Mouse (Mus musculus) naive thymus-derived CD4-positive, alpha-beta T cell, adult 5 months (primary cell): ENCODE measurements around the gene Sugp1. TPM values are rescaled to one million over a fixed set of nuclear protein-coding genes. Genes with fewer than 3 reads are reported as not detected.

Experiments
- polyA plus RNA-seq: library from polyadenylated mRNA; unstranded; fragments of 100-300 nt; shearing (Covaris generic); gene quantifications from one replicate; pipeline ENCODE4 v1.2.1, GENCODE M21; 2017

Gene Sugp1
- 52.6 TPM for polyA plus RNA-seq

DNA sequence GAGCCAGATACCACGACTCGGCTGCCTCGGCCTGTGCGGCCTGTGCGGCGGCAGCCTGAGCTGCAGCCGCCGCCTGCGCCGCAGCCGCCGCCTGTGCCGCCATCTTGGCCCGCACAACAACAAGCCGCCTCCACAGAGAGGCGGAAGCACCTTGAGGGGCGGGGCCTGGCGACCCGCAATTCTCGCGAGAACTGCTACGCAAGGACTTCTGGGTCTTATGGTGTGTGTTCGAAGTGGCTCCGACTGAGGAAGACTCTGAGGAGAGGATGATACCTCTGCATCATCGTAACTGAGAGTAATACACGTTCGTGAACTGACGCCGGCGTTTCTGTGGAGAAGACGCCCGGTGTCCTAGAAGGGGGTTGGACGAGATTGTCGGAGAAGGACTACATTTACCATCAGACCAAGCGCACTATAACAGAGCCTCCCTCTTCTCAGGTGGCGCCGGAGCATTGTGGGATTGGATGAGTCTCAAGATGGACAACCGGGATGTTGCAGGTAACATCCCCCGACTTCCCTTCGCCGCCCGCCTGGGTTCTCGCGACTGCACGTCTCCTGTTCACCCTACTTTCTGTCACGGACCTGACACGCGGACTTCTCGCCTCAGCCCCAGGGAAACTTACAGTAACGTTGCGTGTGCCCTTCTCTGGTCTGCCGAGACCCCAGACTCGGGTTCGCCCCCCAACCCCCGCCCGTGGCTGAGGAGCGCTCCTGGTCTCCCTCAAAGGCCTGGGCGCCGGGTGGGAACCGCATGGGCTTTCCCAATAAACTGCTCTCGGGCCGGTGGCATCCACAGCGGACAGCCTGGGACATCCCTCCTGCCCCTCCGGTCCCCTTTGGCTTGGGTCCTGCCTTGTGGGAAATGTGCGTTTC, at the start of gene Sugp1, which contains the start of gene Mau2:
Sugp1 (plus strand) TSS at position 231 of the 873 bp plus-strand sequence.
Mau2 (minus strand) TSS at position 152 of the 873 bp plus-strand sequence.

DNA sequence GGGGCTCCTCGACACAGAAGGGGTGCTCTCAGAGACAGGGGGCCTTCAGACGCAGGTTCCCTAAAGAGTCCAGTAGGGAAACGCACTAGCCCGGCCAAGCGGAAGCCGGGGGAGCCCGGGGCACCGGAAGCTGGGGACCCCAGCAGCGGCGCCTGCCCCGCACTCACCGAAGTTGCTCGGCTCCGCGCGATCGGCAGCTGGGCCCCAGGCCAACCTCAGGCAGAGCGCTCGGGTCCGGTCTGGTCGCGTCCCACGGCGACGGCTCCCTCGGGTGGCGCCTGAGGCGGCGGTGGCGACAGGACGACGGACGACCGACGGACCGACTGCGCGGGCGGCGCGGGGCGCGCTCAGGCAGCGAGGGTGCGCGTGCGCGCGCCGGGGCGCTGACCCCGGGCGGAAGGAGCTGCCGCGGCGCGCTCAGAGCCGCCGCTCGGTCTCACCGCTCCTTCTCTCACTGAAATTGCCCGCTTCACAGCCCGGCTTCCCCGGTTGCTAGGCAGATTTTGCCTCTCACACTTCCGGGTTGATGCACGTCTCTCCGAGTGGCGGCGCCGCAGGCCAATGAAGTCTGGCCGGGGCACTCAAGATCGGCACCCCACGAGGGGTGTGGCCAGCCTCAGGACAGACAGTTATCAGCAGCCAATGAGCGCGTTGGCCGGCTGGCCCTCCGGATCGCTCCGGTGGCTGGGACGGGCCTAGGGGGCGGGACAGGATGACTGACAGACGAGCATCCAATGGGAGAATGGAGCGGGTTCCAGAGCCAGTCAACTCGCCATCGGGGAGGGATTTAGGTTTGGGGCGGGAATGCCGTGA, 46.6 kb upstream of the Sugp1 start, which contains the start of gene Gatad2a:
Gatad2a (minus strand) TSS at position 609 of the 813 bp plus-strand sequence.

GRCm38 (mm10) chr8:70072441-70073069, 29.9 kb downstream of the Sugp1 start, which contains the start of gene Tm6sf2:
TSS of gene Tm6sf2 (plus strand) at chr8:70072924.

GRCm38 (mm10) chr8:70083285-70083684, 40.7 kb downstream of the Sugp1 start, which contains the start of gene Hapln4:
TSS of gene Hapln4 (plus strand) at chr8:70083457.

DNA sequence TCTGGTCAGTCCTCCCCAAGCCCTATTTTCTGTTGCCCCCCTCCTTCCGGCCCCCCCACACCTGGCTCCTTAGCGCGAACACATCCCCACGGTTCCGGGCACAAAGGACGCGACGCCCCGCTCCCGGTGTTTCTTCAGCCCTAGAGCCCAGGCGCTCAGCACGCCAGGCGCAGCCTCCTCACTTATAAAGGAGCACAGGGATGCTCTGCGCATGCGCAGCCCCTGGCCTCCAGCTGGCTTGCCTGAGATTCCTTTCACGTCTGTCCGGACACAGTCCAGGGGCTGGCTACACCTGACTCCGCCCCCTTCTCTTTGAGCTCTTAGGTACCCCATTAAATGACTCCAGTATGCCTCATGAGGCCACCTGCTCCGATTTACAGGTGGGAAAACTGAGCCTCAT, 78.1 kb downstream of the Sugp1 start, which contains the start of gene Ncan:
Ncan (minus strand) TSS at position 207 of the 400 bp plus-strand sequence.

Other genes starting within 250 kb of the Sugp1 start
- 168 TPM for gene Gmip, start 234.1 kb upstream of the Sugp1 start, polyA plus RNA-seq
- gene Lpar2, start 220.4 kb upstream of the Sugp1 start, polyA plus RNA-seq, result 0.06 TPM
- 7.5 TPM for gene Pbx4, start 210.3 kb upstream of the Sugp1 start, polyA plus RNA-seq
- not detected for gene Cilp2, start 155.1 kb upstream of the Sugp1 start, polyA plus RNA-seq
- 1.3 TPM for gene Tssk6, start 140.6 kb upstream of the Sugp1 start, polyA plus RNA-seq
- gene Ndufa13, start 140.3 kb upstream of the Sugp1 start, polyA plus RNA-seq, result 80.1 TPM
- gene Yjefn3, start 140.1 kb upstream of the Sugp1 start, polyA plus RNA-seq, result 1.7 TPM
- 116 TPM for gene Gatad2a, start 46.4 kb upstream of the Sugp1 start, polyA plus RNA-seq
- gene Mau2, start 79 bp upstream of the Sugp1 start, polyA plus RNA-seq, result 143 TPM
- gene Tm6sf2, start 30.1 kb downstream of the Sugp1 start, polyA plus RNA-seq, result not detected
- not detected for gene Hapln4, start 40.6 kb downstream of the Sugp1 start, polyA plus RNA-seq
- not detected for gene Ncan, start 78.1 kb downstream of the Sugp1 start, polyA plus RNA-seq
- gene Nr2c2ap, start 88.5 kb downstream of the Sugp1 start, polyA plus RNA-seq, result 48.4 TPM
- gene Rfxank, start 96.3 kb downstream of the Sugp1 start, polyA plus RNA-seq, result 21.7 TPM
- 36.2 TPM for gene Borcs8, start 96.7 kb downstream of the Sugp1 start, polyA plus RNA-seq
- gene Mef2b, start 96.9 kb downstream of the Sugp1 start, polyA plus RNA-seq, result 0.97 TPM
- 45.8 TPM for gene Tmem161a, start 129.5 kb downstream of the Sugp1 start, polyA plus RNA-seq
- gene Slc25a42, start 169.5 kb downstream of the Sugp1 start, polyA plus RNA-seq, result 7.9 TPM
- 36.8 TPM for gene Sugp2, start 191.4 kb downstream of the Sugp1 start, polyA plus RNA-seq
- gene Armc6, start 191.7 kb downstream of the Sugp1 start, polyA plus RNA-seq, result 11.5 TPM
- 2.6 TPM for gene Homer3, start 240.0 kb downstream of the Sugp1 start, polyA plus RNA-seq